Mouse (Mus musculus) forebrain, embryonic 16.5 days (tissue): ENCODE measurements around the gene Fads1. TPM values are rescaled to one million over a fixed set of nuclear protein-coding genes. Genes with fewer than 3 reads are reported as not detected.

ENCODE experiments used
- ATAC-seq: fragments of 200-750 bp; cut with Nextera tagmentation; 2 replicates; pipeline ENCODE4 v1.8.0; 2017; ENCODE audit warnings: mild to moderate bottlenecking, moderate library complexity
- H3K27ac ChIP-seq: fragments of 300-500 bp; sonication (generic); 2 replicates; pipeline ENCODE4 v1.5.1; 2014; ENCODE audit warnings: low read length, control low read depth
- H3K27me3 ChIP-seq: fragments of 300-500 bp; sonication (generic); replicated peaks from 2 replicates; pipeline ENCODE4 v1.6.1; 2014; ENCODE audit warnings: low read length; ENCODE audit not compliant: control insufficient read depth, insufficient read depth
- H3K36me3 ChIP-seq: fragments of 300-500 bp; sonication (generic); 2 replicates; pipeline ENCODE4 v1.6.1; 2014; ENCODE audit not compliant: control insufficient read depth, insufficient read depth
- H3K4me1 ChIP-seq: fragments of 300-500 bp; sonication (generic); replicated peaks from 2 replicates; pipeline ENCODE4 v1.6.1; 2014; ENCODE audit warnings: low read length; ENCODE audit not compliant: control insufficient read depth, insufficient read depth
- H3K4me2 ChIP-seq: fragments of 300-500 bp; sonication (generic); 2 replicates; pipeline ENCODE4 v1.6.1; 2014; ENCODE audit warnings: mild to moderate bottlenecking, low read length, control low read depth
- H3K4me3 ChIP-seq: fragments of 300-500 bp; sonication (generic); replicated peaks from 2 replicates; pipeline ENCODE4 v1.5.1; 2014; ENCODE audit warnings: mild to moderate bottlenecking, low read length, control low read depth
- H3K9ac ChIP-seq: fragments of 300-500 bp; sonication (generic); replicated peaks from 2 replicates; pipeline ENCODE4 v1.6.1; 2014; ENCODE audit warnings: low read depth, low read length, control low read depth
- H3K9me3 ChIP-seq: fragments of 300-500 bp; sonication (generic); 2 replicates; pipeline ENCODE4 v1.6.1; 2016; ENCODE audit warnings: low read length; ENCODE audit not compliant: control insufficient read depth
- WGBS: fragments of 180-500 bp; shearing (Covaris S2); extraction: QIAGEN DNeasy Blood & Tissue Kit; methylation state at CpG from one replicate; pipeline ENCODE4 v1.1.7; 2014; 5-methylcytosine and 5-hydroxymethylcytosine counted together
- polyA plus RNA-seq: library from polyadenylated mRNA; unstranded; fragments of >200 nt; fragmentation: Nextera tagmentation; extraction: Ambion mirVana; gene quantifications from 2 replicates; pipeline ENCODE4 v1.2.1, GENCODE M21; 2015

Fads1 gene
- polyA plus RNA-seq = 171 and 179 TPM in 2 replicates

GRCm38 (mm10) chr19:10182670-10183298 lies at the start of gene Fads1:
Gene Fads1, plus strand, starts transcription at chr19:10182888.
- H3K27ac ChIP-seq = peak within 1 kb of the TSS; percentile 96
- peaks cover 9% of the 10 kb centered on the region for H3K36me3 ChIP-seq
- H3K9ac ChIP-seq = peak within 1 kb of the TSS; percentile 94
- H3K4me3 ChIP-seq = peak within 1 kb of the TSS; percentile 72
- H3K4me2 ChIP-seq = peak within 1 kb of the TSS; percentile 89
- no peaks in the 10 kb centered on the region for H3K9me3 ChIP-seq
- WGBS = under 1% methylated on average over 69 of the region's 70 CpGs
- ATAC-seq = peak; percentile 97
- H3K4me1 ChIP-seq = peaks cover 38% of the 10 kb centered on the region
- no peaks in the 10 kb centered on the region for H3K27me3 ChIP-seq

- H3K27ac ChIP-seq = no peak overlapping the region
- 64% methylated on average over 2 of the region's 2 CpGs for WGBS
Measured at GRCm38 (mm10) chr19:10134692-10135091, 48.0 kb upstream of the Fads1 start.

GRCm38 (mm10) chr19:10137423-10137822 lies 45.3 kb upstream of the Fads1 start:
- Histone ChIP-seq H3K36me3 (no peaks in the 10 kb centered on the region), H3K9ac (no peak overlapping the region), H3K27me3 (no peaks in the 10 kb centered on the region), H3K9me3 (no peaks in the 10 kb centered on the region), H3K4me2 (no peak overlapping the region), H3K4me1 (no peaks in the 10 kb centered on the region), H3K4me3 (no peak overlapping the region), H3K27ac (no peak overlapping the region)
- 85% methylated on average over 5 of the region's 5 CpGs for WGBS
- ATAC-seq = no peak

More at GRCm38 (mm10) chr19:10134692-10135091, 48.0 kb upstream of the Fads1 start:
- Histone ChIP-seq H3K4me1 (no peaks in the 10 kb centered on the region), H3K27me3 (no peaks in the 10 kb centered on the region), H3K4me3 (no peak overlapping the region), H3K36me3 (no peaks in the 10 kb centered on the region), H3K4me2 (no peak overlapping the region), H3K9me3 (no peaks in the 10 kb centered on the region), H3K9ac (no peak overlapping the region)
- ATAC-seq = no peak

- no peaks in the 10 kb centered on the region for H3K4me1 ChIP-seq
- H3K4me2 ChIP-seq = no peak overlapping the region
- ATAC-seq = no peak
- 82% methylated on average over 6 of the region's 6 CpGs for WGBS
- no peak overlapping the region for H3K9ac ChIP-seq
- no peaks in the 10 kb centered on the region for H3K27me3 ChIP-seq
- H3K36me3 ChIP-seq = no peaks in the 10 kb centered on the region
- H3K27ac ChIP-seq = no peak overlapping the region
- no peak overlapping the region for H3K4me3 ChIP-seq
- no peaks in the 10 kb centered on the region for H3K9me3 ChIP-seq
Measured at GRCm38 (mm10) chr19:10139736-10140135, 43.0 kb upstream of the Fads1 start.

GRCm38 (mm10) chr19:10143667-10144066 lies 39.0 kb upstream of the Fads1 start:
- H3K27me3 ChIP-seq = no peaks in the 10 kb centered on the region
- no peaks in the 10 kb centered on the region for H3K36me3 ChIP-seq
- H3K4me3 ChIP-seq = no peak overlapping the region
- no peak overlapping the region for H3K9ac ChIP-seq
- WGBS = 14% methylated on average over 2 of the region's 2 CpGs
- no peaks in the 10 kb centered on the region for H3K9me3 ChIP-seq
- no peak overlapping the region for H3K27ac ChIP-seq
- H3K4me1 ChIP-seq = no peaks in the 10 kb centered on the region
- no peak overlapping the region for H3K4me2 ChIP-seq
- no peak for ATAC-seq

GRCm38 (mm10) chr19:10144464-10144863 lies 38.2 kb upstream of the Fads1 start:
- Histone ChIP-seq H3K4me3 (no peak overlapping the region), H3K9ac (no peak overlapping the region), H3K27ac (no peak overlapping the region), H3K4me2 (no peak overlapping the region), H3K4me1 (no peaks in the 10 kb centered on the region), H3K27me3 (no peaks in the 10 kb centered on the region), H3K9me3 (no peaks in the 10 kb centered on the region), H3K36me3 (no peaks in the 10 kb centered on the region)
- ATAC-seq = no peak
- WGBS = 54% methylated on average over 4 of the region's 4 CpGs

- H3K4me3 ChIP-seq = no peak overlapping the region
- ATAC-seq = no peak
- H3K4me2 ChIP-seq = no peak overlapping the region
- no peaks in the 10 kb centered on the region for H3K36me3 ChIP-seq
- no peak overlapping the region for H3K9ac ChIP-seq
- no peak overlapping the region for H3K27ac ChIP-seq
- H3K4me1 ChIP-seq = no peaks in the 10 kb centered on the region
- 68% methylated on average over 6 of the region's 6 CpGs for WGBS
- H3K9me3 ChIP-seq = no peaks in the 10 kb centered on the region
- no peaks in the 10 kb centered on the region for H3K27me3 ChIP-seq
Measured at GRCm38 (mm10) chr19:10148555-10148954, 34.1 kb upstream of the Fads1 start.

- Histone ChIP-seq H3K4me2 (no peak overlapping the region), H3K27me3 (no peaks in the 10 kb centered on the region), H3K9ac (no peak overlapping the region), H3K9me3 (no peaks in the 10 kb centered on the region), H3K4me3 (no peak overlapping the region), H3K36me3 (no peaks in the 10 kb centered on the region), H3K4me1 (no peaks in the 10 kb centered on the region), H3K27ac (no peak overlapping the region)
- no peak for ATAC-seq
- WGBS = 64% methylated on average over 3 of the region's 3 CpGs
Measured at GRCm38 (mm10) chr19:10149189-10149588, 33.5 kb upstream of the Fads1 start.

GRCm38 (mm10) chr19:10157725-10158124 lies 25.0 kb upstream of the Fads1 start:
- no peak for ATAC-seq
- 83% methylated on average over 2 of the region's 2 CpGs for WGBS
- no peaks in the 10 kb centered on the region for H3K36me3 ChIP-seq

GRCm38 (mm10) chr19:10163896-10164295 lies 18.8 kb upstream of the Fads1 start:
- no peak overlapping the region for H3K4me2 ChIP-seq
- 94% methylated on average over 3 of the region's 3 CpGs for WGBS
- no peaks in the 10 kb centered on the region for H3K36me3 ChIP-seq
- no peak overlapping the region for H3K27ac ChIP-seq
- H3K9me3 ChIP-seq = no peaks in the 10 kb centered on the region
- no peak overlapping the region for H3K4me3 ChIP-seq
- H3K9ac ChIP-seq = no peak overlapping the region
- no peaks in the 10 kb centered on the region for H3K4me1 ChIP-seq
- no peak for ATAC-seq
- no peaks in the 10 kb centered on the region for H3K27me3 ChIP-seq

More at GRCm38 (mm10) chr19:10157725-10158124, 25.0 kb upstream of the Fads1 start:
- H3K27me3 ChIP-seq = no peaks in the 10 kb centered on the region
- H3K4me2 ChIP-seq = no peak overlapping the region
- no peak overlapping the region for H3K4me3 ChIP-seq
- H3K27ac ChIP-seq = no peak overlapping the region
- no peaks in the 10 kb centered on the region for H3K4me1 ChIP-seq
- no peak overlapping the region for H3K9ac ChIP-seq
- H3K9me3 ChIP-seq = no peaks in the 10 kb centered on the region
